Mouse (Mus musculus): ENCODE measurements around the gene Med20.
A peak's percentile ranks its signal among the peaks of the same experiment; 100 is the strongest.

Med20 gene

GRCm38 (mm10) chr17:47610849-47611660, at the start of gene Med20, which contains the start of the genes Bysl and Gm20517:
Gene Med20, plus strand, starts transcription at chr17:47611582.
Gene Bysl, minus strand, starts transcription at chr17:47611492.
Gene Gm20517, plus strand, starts transcription at chr17:47611589.
- DNase-seq (ENCODE audit: low spot score in 2 of 2): peak; percentile 98

GRCm38 (mm10) chr17:47562875-47563274, 48.5 kb upstream of the Med20 start:
- no peak for DNase-seq (ENCODE audit: low spot score in 2 of 2)

GRCm38 (mm10) chr17:47564612-47565011, 46.8 kb upstream of the Med20 start:
- no peak for DNase-seq (ENCODE audit: low spot score in 2 of 2)

- no peak for DNase-seq (ENCODE audit: low spot score in 2 of 2)
These were observed 45.2 kb upstream of the Med20 start for GRCm38 (mm10) chr17:47566133-47566532.

DNA sequence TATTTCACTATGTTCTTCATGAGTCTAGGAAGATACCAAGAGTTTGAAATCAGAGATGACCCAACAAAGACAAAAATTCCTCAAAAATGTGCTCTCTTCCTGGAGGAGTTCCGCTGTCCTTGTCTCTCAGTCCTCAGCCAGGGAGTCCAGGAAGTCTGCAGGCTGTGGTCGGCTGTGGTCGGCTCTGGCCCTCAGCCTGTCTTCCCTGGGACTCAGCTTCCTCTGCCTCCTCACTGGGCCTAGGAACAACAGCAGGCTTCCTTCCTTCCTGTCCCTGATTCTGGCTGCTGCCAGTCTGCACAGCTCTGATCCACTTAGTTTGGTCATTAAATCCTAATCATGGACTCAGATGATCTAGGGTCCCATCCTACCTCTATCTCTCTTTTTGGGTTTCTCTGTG, 44.1 kb upstream of the Med20 start:
- no peak for DNase-seq (ENCODE audit: low spot score in 2 of 2)

DNA sequence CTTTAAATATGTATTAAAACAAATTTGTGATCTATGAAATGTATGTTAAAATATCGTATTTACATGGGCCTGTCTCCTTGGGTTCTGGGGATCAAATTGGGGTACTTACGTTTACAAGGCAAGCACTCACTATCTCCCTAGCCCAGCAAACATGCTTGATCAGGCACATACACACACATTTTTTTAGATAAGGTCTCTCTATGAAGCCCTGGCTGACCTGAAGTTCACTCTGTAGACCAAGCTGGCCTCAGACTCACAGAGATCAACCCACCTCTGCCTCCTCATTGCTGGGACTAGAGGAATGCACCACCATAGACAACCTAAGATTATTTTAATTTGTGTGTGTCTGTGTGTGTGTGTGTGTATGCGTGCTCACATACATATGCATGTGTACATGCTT, 43.0 kb upstream of the Med20 start:
- DNase-seq (ENCODE audit: low spot score in 2 of 2): no peak

GRCm38 (mm10) chr17:47568951-47569527, 42.3 kb upstream of the Med20 start:
- no peak for DNase-seq (ENCODE audit: low spot score in 2 of 2)

DNA sequence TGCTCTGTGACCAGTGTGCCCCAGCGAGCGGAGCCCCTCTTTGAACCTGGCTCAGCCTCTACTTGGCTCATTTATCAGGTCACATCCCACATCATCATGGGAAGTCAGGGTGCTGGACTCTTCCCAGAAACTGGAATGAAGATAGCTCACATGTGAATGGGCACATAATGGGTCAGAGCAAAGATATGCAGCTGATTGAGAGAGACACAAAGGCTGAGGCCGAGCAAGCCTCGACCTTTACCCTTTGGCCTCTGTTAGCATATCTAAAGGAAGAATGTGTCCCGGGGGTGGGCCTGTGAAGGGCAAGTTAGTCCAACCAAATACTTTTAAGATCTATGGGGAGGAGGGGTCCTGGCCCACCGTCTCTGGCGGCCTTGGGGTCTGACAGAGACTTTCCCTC, 39.8 kb upstream of the Med20 start:
- DNase-seq (ENCODE audit: low spot score in 2 of 2): no peak

- no peak for DNase-seq (ENCODE audit: low spot score in 2 of 2)
These were observed 38.9 kb upstream of the Med20 start for GRCm38 (mm10) chr17:47572436-47572835.

DNA sequence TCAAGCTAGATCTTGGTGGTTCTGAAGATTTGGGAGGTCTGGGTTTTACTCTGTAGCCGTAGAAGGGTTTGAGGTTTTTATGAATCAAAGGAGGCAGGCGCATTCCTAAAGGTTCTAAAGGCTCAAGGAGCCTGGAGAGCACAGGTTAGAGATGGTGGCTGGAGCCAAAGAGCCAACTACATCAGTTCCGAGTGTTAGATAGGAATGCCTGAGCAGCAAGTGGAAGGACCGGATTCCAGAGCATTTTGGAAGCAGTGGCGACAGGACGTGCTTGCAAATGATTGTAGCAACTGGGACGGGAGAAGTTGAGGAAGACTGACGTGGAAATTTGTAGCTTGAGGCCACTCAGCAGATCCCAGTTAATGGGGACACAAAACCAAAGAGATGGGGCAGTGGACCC, 37.4 kb upstream of the Med20 start:
- no peak for DNase-seq (ENCODE audit: low spot score in 2 of 2)

DNA sequence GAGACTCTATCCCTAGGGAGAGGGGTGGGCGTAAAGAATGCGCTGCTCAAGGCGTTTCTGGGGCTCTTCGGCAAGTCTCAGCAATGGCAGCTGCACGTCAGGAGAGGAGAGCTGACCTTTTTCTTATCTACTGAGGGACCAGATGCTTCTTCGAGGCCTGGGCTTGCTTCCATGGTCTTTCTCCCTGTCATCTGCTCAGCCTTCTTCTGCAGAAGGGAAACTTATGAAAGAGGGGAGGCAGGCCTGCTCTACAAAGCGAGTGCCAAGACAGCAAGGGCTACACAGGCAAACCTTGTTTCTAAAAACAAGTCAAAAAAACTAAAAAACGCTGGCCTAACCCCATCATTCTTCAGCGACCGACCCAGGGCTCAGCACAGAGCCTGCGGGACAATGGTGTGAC, 36.6 kb upstream of the Med20 start:
- DNase-seq (ENCODE audit: low spot score in 2 of 2): peak; percentile 28 to 42

DNA sequence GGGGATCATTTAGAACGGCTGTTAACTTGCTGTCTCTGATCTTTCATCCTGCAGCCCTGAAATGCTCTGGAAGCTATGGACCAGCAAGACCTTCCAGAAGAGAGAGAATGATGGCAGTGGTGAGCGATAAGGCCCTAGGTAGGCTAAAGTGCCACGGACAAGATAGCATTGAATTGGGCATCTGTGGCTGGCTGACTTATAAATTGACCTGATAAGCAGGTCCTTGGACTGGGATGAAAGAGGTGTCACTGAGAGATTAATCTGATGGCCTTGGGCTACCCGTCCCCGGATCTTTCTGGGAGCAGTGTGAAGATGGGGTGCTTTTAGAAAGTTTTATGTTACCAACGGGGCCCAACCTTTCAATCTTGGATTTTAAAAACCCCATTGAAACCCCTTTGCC, 32.7 kb upstream of the Med20 start:
- no peak for DNase-seq (ENCODE audit: low spot score in 2 of 2)

DNA sequence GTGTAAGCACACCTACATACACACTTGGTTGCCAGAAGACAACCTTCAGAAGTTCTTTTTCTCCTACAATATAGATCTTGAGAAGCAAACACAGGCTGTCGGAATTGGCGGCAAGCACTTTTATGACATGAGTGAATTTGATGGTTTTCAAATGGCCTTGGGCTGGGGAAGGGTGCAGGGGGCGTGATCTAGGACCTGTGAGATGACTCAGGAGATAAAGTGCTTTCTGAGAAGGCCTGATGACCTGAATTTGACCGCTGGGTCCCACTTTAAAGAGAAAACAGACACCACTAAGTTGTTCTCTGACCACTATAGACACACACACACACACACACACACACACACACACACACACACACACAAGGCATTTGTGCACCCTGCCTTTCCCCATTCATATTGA, 30.4 kb upstream of the Med20 start:
- DNase-seq (ENCODE audit: low spot score in 2 of 2): no peak

- no peak for DNase-seq (ENCODE audit: low spot score in 2 of 2)
These were observed 22.9 kb upstream of the Med20 start for GRCm38 (mm10) chr17:47588517-47588916.

DNA sequence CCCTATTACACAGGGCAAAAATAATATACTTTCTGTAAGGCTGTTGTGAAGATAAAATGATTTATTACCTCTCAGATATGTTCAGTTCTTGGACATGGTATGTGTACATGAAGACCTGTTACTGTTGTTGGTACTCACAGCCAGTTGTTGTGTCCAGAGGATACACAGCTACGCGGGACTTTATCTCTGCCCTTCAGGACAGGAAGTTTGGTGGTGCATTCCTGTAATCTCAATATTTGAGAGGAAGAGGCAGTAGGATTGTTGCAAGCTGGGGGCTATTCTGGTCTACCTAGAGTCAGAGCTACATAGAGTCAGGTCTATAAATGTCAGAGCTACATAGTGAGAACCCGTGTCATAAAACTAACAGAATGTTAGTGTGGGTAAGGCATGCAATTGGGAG, 20.3 kb upstream of the Med20 start:
- DNase-seq (ENCODE audit: low spot score in 2 of 2): no peak

GRCm38 (mm10) chr17:47593215-47593853, 18.0 kb upstream of the Med20 start:
- DNase-seq (ENCODE audit: low spot score in 2 of 2): peak; percentile 95

DNA sequence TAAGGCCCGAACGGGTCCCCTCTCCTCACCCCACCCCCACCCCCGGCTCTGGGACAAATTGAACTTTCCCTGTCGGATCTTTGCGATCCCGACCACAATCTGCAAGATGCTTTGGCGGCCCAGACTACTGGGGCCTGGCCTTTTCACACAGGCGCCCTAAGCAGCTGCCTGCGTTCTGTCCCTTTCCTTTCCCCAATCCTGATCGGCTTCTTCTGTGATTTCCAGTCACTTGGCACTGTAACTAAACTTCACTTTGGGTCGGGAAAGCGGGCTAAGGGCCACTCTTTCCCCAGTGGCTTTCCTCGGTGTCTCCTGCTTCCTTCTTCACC, 17.6 kb upstream of the Med20 start:
- DNase-seq (ENCODE audit: low spot score in 2 of 2): no peak

DNA sequence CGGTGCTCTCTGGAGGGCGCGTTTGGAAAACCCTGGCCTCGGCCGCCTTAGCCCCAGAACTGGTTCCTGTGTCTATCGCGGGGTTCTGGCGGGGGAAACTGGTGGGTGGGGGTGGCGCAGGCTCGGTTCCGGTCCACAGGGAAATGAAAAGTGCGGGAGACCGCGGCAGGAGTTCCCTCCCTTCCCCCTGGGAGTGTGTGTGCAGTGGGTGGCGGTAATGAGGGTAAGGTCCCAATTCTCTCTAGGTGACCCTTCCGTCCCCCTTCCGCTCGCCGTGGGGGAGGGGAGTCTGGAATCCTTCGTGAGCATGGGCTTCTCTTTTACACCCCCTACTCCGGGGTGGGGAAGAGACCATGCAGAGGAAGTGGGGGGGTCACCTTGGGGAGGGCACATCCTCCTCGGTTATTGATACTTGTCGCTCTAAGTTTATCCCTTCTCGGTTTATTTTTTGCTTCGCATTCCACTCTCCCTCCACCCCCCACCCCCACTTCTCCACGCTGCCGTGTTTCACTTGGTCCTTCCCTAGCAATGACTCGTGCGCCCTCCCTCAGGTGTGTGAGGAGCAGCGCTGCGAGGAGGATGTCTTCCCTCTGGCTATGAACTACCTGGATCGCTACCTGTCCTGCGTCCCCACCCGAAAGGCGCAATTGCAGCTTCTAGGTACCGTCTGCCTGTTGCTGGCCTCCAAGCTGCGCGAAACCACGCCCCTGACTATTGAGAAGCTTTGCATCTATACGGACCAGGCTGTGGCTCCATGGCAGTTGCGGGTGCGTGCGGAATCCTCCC, 17.0 kb upstream of the Med20 start:
- DNase-seq (ENCODE audit: low spot score in 2 of 2): peak; percentile 43 to 44

DNA sequence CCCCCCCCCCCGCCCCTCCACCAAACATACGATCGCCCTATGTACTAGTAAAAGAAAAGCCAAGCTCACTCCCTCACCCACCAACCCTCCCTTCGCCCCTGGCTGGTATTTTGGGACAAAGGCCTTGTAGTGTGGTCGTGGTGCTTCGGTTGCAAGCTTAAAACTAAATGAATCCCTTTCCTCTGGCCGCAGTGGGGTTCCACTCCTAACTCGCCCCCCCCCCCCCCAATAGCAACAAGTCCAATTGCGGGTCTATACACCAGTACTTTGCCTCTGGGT, 16.5 kb upstream of the Med20 start:
- peak in 1 of 2 experiments; percentile 19 for DNase-seq (ENCODE audit: low spot score in 2 of 2)

DNA sequence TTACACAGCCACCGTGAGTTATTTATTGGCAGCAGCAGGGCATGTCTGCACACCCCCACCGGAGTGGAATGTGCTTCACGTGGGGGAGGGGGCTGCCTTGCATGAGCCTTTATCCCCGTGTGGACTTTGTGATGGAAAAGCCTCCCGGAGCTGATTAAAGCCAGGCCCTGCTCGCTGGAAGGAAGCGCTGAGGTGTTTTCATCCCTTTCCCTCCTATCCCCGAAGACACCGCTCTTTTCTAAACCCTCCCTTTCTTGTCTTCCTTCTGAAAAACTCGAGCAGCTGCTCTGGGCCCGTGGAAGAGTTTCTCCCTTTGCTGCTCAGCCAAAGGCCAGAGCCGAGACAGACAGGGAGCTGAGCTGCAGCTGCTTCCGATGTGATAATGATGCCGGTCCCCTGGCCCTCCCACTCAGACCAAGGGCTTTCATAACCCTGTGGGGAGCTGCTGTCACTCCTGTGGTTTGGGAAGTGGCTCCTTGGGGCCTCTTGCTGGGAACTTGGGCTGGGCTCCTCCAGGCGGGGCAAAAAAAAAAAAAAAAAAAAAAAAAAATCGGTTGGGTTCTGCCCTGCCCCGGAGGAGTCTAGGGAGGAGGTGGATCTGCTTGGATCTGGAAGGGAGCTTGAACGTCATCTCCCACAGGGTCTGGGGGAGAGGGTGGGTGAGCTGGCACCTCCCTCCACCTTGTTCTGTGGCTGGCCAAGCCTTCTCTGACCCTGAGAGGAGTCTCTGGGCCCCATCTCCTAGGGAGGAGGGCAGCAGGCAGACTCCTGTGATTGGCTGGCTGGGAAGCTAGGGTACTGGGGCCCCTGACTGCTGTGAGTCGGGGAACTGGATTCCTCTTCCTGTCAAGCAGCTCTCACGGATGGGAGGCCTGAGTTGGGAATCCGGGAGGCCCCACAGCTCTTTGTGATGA, 15.9 kb upstream of the Med20 start:
- DNase-seq (ENCODE audit: low spot score in 2 of 2): peak; percentile 45 to 49

DNA sequence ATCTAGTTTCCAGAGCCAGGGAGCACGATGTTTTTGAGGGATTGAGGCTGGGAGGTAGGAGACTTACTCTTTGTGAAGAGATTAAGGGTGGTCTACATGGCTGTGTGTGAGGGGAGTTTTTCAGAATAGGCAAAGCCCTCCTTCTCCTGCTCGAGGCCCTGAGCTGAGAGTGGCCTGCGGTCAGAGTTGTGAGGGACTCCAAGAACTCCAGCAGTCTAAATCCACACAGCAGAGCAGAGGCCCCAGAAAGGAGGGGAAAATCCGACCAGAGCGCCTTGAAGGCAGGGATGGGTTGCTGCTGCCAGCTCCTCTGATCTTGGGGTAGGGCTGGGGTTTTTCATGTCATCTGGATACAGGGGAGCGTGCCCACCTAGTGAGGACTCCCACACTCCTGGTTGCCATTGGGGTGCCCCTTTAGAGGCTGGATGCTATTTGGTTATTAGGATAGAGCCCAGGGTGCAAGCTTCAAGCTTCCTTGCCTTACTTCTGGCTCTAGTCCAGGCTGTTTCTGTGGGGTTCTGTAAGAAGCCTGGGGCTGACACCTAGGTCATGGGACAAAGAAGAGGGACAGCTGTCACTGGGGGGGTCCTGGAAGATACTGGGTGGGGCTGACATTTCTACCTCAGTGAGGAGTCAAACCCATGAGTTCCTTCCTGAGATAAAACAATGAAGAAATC, 15.1 kb upstream of the Med20 start:
- DNase-seq (ENCODE audit: low spot score in 2 of 2): peak in 1 of 2 experiments; percentile 17
